Mouse (Mus musculus) G1E (cell line): ENCODE results near the gene Ulk4.

Experiments
- CTCF ChIP-seq: IDR thresholded peaks from 2 replicates; pipeline ENCODE4 v1.5.1; 2012; ENCODE audit warnings: low read depth, low read length, inconsistent platforms, mixed read lengths
- GATA1 ChIP-seq: IDR thresholded peaks from 2 replicates; pipeline ENCODE4 v1.6.1; 2012; ENCODE audit warnings: borderline replicate concordance, low read length, inconsistent platforms, mixed read lengths
- POLR2AphosphoS5 ChIP-seq: IDR thresholded peaks from 2 replicates; pipeline ENCODE4 v1.6.1; 2012; ENCODE audit warnings: low read depth, low read length, inconsistent platforms; ENCODE audit not compliant: insufficient replicate concordance
- TAL1 ChIP-seq: conservative IDR thresholded peaks from 2 replicates; pipeline ENCODE4 v1.6.1; 2012; ENCODE audit warnings: low read depth, low read length, inconsistent platforms, mixed read lengths

DNA sequence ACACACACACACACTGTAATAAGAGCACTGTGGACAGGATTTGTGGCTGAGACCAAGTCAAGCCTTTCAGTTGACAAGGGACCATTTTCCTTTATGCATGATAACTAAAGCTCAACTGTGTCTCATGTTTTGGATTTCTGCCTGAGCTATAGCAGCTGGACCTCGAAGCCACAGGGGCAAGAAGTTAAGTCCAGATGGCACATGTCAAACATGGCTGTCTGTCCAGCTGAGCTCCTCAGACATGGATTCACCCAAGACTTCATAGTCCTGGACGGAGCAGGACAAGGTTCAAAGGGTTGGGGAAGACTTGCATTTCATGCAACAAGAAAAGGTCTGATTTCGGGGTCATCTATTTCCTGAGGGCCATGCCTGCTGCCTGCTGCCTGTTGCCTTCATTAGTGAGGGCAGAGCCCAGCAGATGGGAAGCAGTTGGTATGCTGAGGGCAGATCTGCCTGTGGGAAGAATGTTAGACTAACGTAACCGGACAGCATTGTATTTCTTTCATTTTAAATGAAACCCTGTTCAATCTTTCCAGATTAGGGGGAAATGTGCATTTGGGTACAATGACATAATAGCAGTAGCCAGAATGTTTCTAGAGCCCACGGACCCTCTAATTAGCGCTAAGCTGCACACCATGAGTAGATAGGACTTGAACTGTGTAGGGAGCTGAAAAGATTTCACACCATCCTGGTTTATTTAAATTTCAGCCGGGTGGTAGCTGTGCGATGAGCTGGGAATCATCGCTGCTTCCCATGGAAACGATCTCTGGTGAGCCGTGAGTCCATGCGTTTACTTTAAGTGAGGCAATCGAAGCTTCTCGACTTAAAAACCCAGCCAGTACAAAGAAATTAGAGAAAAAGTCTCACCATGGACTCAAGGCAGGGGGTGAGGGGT is 286.9 kb downstream of the Ulk4 start:
- TF ChIP-seq CTCF = no peak
- no peak for TF ChIP-seq TAL1
- no peak for TF ChIP-seq GATA1
- TF ChIP-seq POLR2AphosphoS5 = no peak
